Mouse (Mus musculus): ENCODE results near the gene Ppara. TPM values are rescaled to one million over a fixed set of nuclear protein-coding genes. Genes with fewer than 3 reads are reported as not detected.

Gene Ppara
- 3.8 and 7.3 TPM in 2 replicates for polyA plus RNA-seq (2012; rRNA removed)

DNA sequence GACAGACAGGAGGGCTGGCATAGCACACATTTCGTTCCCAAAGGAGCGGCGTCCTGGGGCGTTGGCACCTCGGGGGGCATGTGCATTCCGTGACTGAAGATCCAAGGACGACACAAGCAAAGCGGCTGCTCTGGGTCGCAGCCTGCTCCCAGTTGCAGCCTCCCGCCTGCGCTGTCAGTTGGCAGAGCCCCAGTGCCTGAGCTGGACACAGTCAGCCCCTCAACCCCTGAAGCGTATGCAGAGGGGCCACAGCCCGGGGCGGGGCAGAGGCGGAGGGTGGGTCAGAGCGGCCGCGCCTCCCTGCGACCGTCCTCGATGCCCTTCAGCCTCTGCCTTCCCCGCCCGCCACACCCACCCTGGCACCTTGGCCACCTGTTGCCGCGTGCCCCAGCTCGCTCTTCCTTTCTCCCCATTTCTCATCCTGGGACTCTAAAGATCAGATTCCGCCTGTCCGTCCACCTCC, at the start of gene Ppara:
Gene Ppara, plus strand, starts transcription at position 413 of the 463 bp plus-strand sequence.

GRCm38 (mm10) chr15:85811535-85812277, 76.9 kb downstream of the Ppara start, which contains the start of gene Cdpf1:
TSS of gene Cdpf1 (minus strand) at chr15:85811697.

DNA sequence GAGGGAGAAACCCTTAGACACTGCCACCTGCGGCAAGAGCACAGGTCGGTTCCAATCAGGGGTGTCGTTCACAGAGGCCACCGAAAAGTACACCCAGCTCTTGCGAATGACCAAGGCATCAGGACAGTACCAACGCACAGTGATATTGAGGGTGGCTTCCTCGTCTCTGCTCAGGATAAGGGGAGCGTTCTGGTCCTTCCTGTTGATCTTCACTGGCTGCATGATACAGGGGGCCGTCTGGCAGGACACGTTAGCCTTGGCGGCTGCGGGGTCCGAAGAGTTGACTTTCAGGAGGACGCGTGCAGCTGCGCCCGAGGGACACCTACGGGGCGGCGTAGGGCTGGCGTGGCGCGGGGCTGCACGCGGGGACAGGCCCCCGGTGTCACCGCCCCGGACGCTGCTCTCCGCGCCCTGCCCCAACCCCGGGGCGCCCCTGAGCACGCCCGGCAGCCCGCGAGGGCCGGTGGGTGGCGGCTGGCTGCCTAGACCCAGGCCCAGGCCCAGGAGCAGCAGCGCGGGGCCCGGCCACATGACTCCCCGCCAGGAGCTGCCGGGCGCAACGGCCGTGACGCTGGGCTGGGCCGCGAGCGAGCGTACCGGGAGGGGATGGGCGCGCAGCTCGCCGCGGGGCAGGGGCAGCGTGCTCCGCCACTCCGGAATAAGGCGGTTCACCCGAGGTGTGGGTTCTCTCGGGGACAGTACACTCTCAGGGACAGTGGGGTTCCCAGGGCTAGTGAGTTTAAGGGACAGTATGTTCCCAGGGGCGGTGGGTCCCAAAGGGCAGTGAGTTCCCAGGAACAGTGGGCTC, 86.6 kb downstream of the Ppara start, which contains the start of gene Pkdrej:
Gene Pkdrej, minus strand, starts transcription at position 532 of the 808 bp plus-strand sequence.

DNA sequence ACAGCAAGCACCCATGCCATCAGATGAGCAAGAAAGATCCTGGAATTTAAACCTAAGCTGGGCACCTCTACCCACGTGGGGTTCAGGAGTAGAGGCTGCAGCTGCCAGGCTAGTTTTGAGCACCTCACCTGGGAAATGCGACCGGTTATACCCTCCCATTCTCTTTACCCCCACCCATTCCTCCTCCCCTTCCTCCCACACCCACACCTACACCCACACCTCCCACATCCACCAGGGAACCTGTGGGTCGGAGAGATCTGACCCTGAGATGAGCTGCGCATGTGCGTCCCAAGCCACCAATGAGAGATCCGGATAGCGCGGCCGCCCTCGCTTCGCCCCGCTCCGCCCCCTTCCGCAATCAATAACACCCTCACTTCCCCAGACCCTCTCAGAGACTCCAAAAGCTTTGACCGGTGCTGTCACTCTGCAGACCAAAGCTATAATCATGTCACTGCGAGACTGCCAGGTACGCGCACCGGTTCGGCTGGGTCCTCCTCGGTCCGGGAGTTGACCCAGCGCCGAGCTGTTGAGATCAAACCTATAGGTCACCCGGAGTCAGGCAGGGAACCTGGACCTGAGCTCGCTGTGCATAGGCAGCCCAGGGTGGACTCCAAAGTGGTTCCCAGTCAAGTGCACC, 97.3 kb downstream of the Ppara start, which contains the start of gene Ttc38:
Gene Ttc38, plus strand, starts transcription at position 353 of the 637 bp plus-strand sequence.

Other genes starting within 250 kb of the Ppara start
- gene 7530416G11Rik, start 231.8 kb upstream of the Ppara start, polyA plus RNA-seq (2012; rRNA removed), result not detected in 2 replicates
- gene Wnt7b, start 152.5 kb upstream of the Ppara start, polyA plus RNA-seq (2012; rRNA removed), result 0.12 and 0.15 TPM in 2 replicates
- gene Cdpf1, start 76.7 kb downstream of the Ppara start, polyA plus RNA-seq (2012; rRNA removed), result 50.7 and 57.0 TPM in 2 replicates
- gene Pkdrej, start 86.8 kb downstream of the Ppara start, polyA plus RNA-seq (2012; rRNA removed), result 0.74 and 0.79 TPM in 2 replicates
- gene Ttc38, start 97.3 kb downstream of the Ppara start, polyA plus RNA-seq (2012; rRNA removed), result 19.5 and 19.9 TPM in 2 replicates
- gene Gtse1, start 124.8 kb downstream of the Ppara start, polyA plus RNA-seq (2012; rRNA removed), result 7.4 and 9.2 TPM in 2 replicates
- 22.1 and 22.2 TPM in 2 replicates for gene Trmu, start 144.3 kb downstream of the Ppara start, polyA plus RNA-seq (2012; rRNA removed)

Measured in colon, adult 2 months (tissue).